Mouse (Mus musculus) midbrain, embryonic 12.5 days (tissue): Measurements from ENCODE around the gene Sugp1. TPM values are rescaled to one million over a fixed set of nuclear protein-coding genes. Genes with fewer than 3 reads are reported as not detected.

Experiments
- ATAC-seq: fragments of 200-750 bp; cut with Nextera tagmentation; 2 replicates; pipeline ENCODE4 v1.8.0; 2017; ENCODE audit warnings: low read depth, moderate TSS enrichment, moderate library complexity; ENCODE audit not compliant: low FRiP score
- H3K27ac ChIP-seq: fragments of 300-500 bp; sonication (generic); replicated peaks from 2 replicates; pipeline ENCODE4 v1.5.1; 2016; ENCODE audit warnings: mild to moderate bottlenecking
- H3K27me3 ChIP-seq: fragments of 300-500 bp; sonication (generic); 2 replicates; pipeline ENCODE4 v1.6.1; 2016; ENCODE audit warnings: mild to moderate bottlenecking
- H3K36me3 ChIP-seq: fragments of 300-500 bp; sonication (generic); 2 replicates; pipeline ENCODE4 v1.6.1; 2016
- H3K4me1 ChIP-seq: fragments of 300-500 bp; sonication (generic); 2 replicates; pipeline ENCODE4 v1.6.1; 2016
- H3K4me2 ChIP-seq: fragments of 300-500 bp; sonication (generic); replicated peaks from 2 replicates; pipeline ENCODE4 v1.6.1; 2016; ENCODE audit warnings: mild to moderate bottlenecking, moderate library complexity
- H3K4me3 ChIP-seq: fragments of 300-500 bp; sonication (generic); 2 replicates; pipeline ENCODE4 v1.5.1; 2016; ENCODE audit warnings: mild to moderate bottlenecking
- H3K9ac ChIP-seq: fragments of 300-500 bp; sonication (generic); replicated peaks from 2 replicates; pipeline ENCODE4 v1.6.1; 2016; ENCODE audit warnings: mild to moderate bottlenecking, moderate library complexity
- H3K9me3 ChIP-seq: fragments of 300-500 bp; sonication (generic); 2 replicates; pipeline ENCODE4 v1.6.1; 2016; ENCODE audit warnings: mild to moderate bottlenecking
- WGBS: fragments of 180-500 bp; shearing (Covaris S2); methylation state at CpG from one replicate; pipeline ENCODE4 v1.1.7; 2016; 5-methylcytosine and 5-hydroxymethylcytosine counted together
- polyA plus RNA-seq: library from polyadenylated mRNA; unstranded; fragments of >200 nt; fragmentation: Nextera tagmentation; extraction: Ambion mirVana; gene quantifications from 2 replicates; pipeline ENCODE4 v1.2.1, GENCODE M21; 2016

Sugp1 gene
- polyA plus RNA-seq, 1 experiment from 2014 or later = 56.8 TPM

- ATAC-seq = no peak
- Histone ChIP-seq H3K27me3 (no peaks in the 10 kb centered on the region), H3K4me2 (no peak overlapping the region), H3K4me1 (no peaks in the 10 kb centered on the region), H3K36me3 (peaks cover 90% of the 10 kb centered on the region), H3K9me3 (no peaks in the 10 kb centered on the region), H3K27ac (no peak overlapping the region), H3K9ac (no peak overlapping the region), H3K4me3 (no peak overlapping the region)
- WGBS = 53% methylated on average over 1 of the region's 1 CpGs
These were observed 15.1 kb downstream of the Sugp1 start for GRCm38 (mm10) chr8:70057721-70058120.

GRCm38 (mm10) chr8:70071836-70072440 lies 29.3 kb downstream of the Sugp1 start:
- Histone ChIP-seq H3K4me2 (no peak overlapping the region), H3K4me3 (no peak overlapping the region), H3K4me1 (0 out of 2 replicates have a peak, but pooled peaks cover 6% of the 10 kb centered on the region), H3K27ac (no peak overlapping the region), H3K36me3 (peaks cover 54% of the 10 kb centered on the region), H3K27me3 (0 out of 2 replicates have a peak, but pooled peaks cover 6% of the 10 kb centered on the region), H3K9ac (no peak overlapping the region), H3K9me3 (no peaks in the 10 kb centered on the region)
- no peak for ATAC-seq
- WGBS = 84% methylated on average over 2 of the region's 2 CpGs

GRCm38 (mm10) chr8:70072441-70073069 lies 29.9 kb downstream of the Sugp1 start, which contains the start of gene Tm6sf2:
Gene Tm6sf2, plus strand, starts transcription at chr8:70072924.
- Histone ChIP-seq H3K9me3 (no peaks in the 10 kb centered on the region), H3K4me1 (0 out of 2 replicates have a peak, but pooled peaks cover 6% of the 10 kb centered on the region), H3K9ac (no peak within 1 kb of the TSS), H3K27ac (no peak within 1 kb of the TSS), H3K4me3 (no peak within 1 kb of the TSS), H3K4me2 (peak within 1 kb of the TSS; percentile 13; the same call in 1 of the 2 replicates), H3K36me3 (peaks cover 48% of the 10 kb centered on the region), H3K27me3 (0 out of 2 replicates have a peak, but pooled peaks cover 6% of the 10 kb centered on the region)
- peak; percentile 66; the same call in 1 of the 2 replicates for ATAC-seq
- WGBS = 8% methylated on average over 23 of the region's 27 CpGs

- Histone ChIP-seq H3K4me1 (0 out of 2 replicates have a peak, but pooled peaks cover 6% of the 10 kb centered on the region), H3K4me3 (no peak overlapping the region), H3K4me2 (0 out of 2 replicates have a peak overlapping the region, but pooled peaks have one; percentile 13), H3K9ac (no peak overlapping the region), H3K27me3 (0 out of 2 replicates have a peak, but pooled peaks cover 6% of the 10 kb centered on the region), H3K27ac (no peak overlapping the region), H3K36me3 (peaks cover 42% of the 10 kb centered on the region), H3K9me3 (no peaks in the 10 kb centered on the region)
- 65% methylated on average over 8 of the region's 8 CpGs for WGBS
- ATAC-seq = no peak
These were observed 30.5 kb downstream of the Sugp1 start for GRCm38 (mm10) chr8:70073120-70073519.

- H3K4me3 ChIP-seq = no peak overlapping the region
- H3K27ac ChIP-seq = no peak overlapping the region
- no peak for ATAC-seq
- H3K9ac ChIP-seq = no peak overlapping the region
- H3K4me1 ChIP-seq = 0 out of 2 replicates have a peak, but pooled peaks cover 6% of the 10 kb centered on the region
- H3K9me3 ChIP-seq = no peaks in the 10 kb centered on the region
- H3K27me3 ChIP-seq = 0 out of 2 replicates have a peak, but pooled peaks cover 6% of the 10 kb centered on the region
- H3K36me3 ChIP-seq = peaks cover 36% of the 10 kb centered on the region
- WGBS = 95% methylated on average over 1 of the region's 1 CpGs
- H3K4me2 ChIP-seq = no peak overlapping the region
These were observed 31.1 kb downstream of the Sugp1 start for GRCm38 (mm10) chr8:70073682-70074081.

- Histone ChIP-seq H3K27ac (no peak overlapping the region), H3K4me2 (no peak overlapping the region), H3K9me3 (no peaks in the 10 kb centered on the region), H3K4me3 (no peak overlapping the region), H3K9ac (no peak overlapping the region), H3K36me3 (no peaks in the 10 kb centered on the region), H3K27me3 (peaks cover 59% of the 10 kb centered on the region), H3K4me1 (peaks cover 22% of the 10 kb centered on the region)
- 100% methylated on average over 2 of the region's 2 CpGs for WGBS
- no peak for ATAC-seq
These were observed 39.4 kb downstream of the Sugp1 start for GRCm38 (mm10) chr8:70081976-70082375.

GRCm38 (mm10) chr8:70083285-70083684 lies 40.7 kb downstream of the Sugp1 start, which contains the start of gene Hapln4:
Gene Hapln4, plus strand, starts transcription at chr8:70083457.
- H3K27me3 ChIP-seq = peaks cover 72% of the 10 kb centered on the region
- no peaks in the 10 kb centered on the region for H3K36me3 ChIP-seq
- WGBS = under 1% methylated on average over 26 of the region's 26 CpGs
- ATAC-seq = no peak
- peaks cover 28% of the 10 kb centered on the region for H3K4me1 ChIP-seq
- peak within 1 kb of the TSS; percentile 62 for H3K4me2 ChIP-seq
- no peaks in the 10 kb centered on the region for H3K9me3 ChIP-seq
- H3K27ac ChIP-seq = no peak within 1 kb of the TSS
- H3K4me3 ChIP-seq = peak within 1 kb of the TSS; percentile 41
- H3K9ac ChIP-seq = peak within 1 kb of the TSS; percentile 37; the same call in 1 of the 2 replicates

GRCm38 (mm10) chr8:70084191-70085065 lies 41.8 kb downstream of the Sugp1 start:
- WGBS = 2% methylated on average over 71 of the region's 71 CpGs

GRCm38 (mm10) chr8:70086151-70086550 lies 43.5 kb downstream of the Sugp1 start:
- Histone ChIP-seq H3K36me3 (no peaks in the 10 kb centered on the region), H3K27ac (no peak overlapping the region), H3K4me3 (no peak overlapping the region), H3K9ac (no peak overlapping the region), H3K27me3 (peaks cover 87% of the 10 kb centered on the region), H3K4me1 (peaks cover 40% of the 10 kb centered on the region), H3K9me3 (no peaks in the 10 kb centered on the region), H3K4me2 (no peak overlapping the region)
- ATAC-seq = no peak
- 38% methylated on average over 1 of the region's 1 CpGs for WGBS

More at GRCm38 (mm10) chr8:70084191-70085065, 41.8 kb downstream of the Sugp1 start:
- peak overlapping the region; percentile 62 for H3K4me2 ChIP-seq
- peak overlapping the region; percentile 41 for H3K4me3 ChIP-seq
- no peaks in the 10 kb centered on the region for H3K9me3 ChIP-seq
- H3K36me3 ChIP-seq = no peaks in the 10 kb centered on the region
- peak overlapping the region; percentile 37; the same call in 1 of the 2 replicates for H3K9ac ChIP-seq
- H3K27me3 ChIP-seq = peaks cover 82% of the 10 kb centered on the region
- ATAC-seq = no peak
- H3K27ac ChIP-seq = no peak overlapping the region
- H3K4me1 ChIP-seq = peaks cover 33% of the 10 kb centered on the region

GRCm38 (mm10) chr8:70087237-70087636 lies 44.6 kb downstream of the Sugp1 start:
- Histone ChIP-seq H3K4me3 (no peak overlapping the region), H3K36me3 (no peaks in the 10 kb centered on the region), H3K4me2 (no peak overlapping the region), H3K9ac (no peak overlapping the region), H3K27me3 (peaks cover 81% of the 10 kb centered on the region), H3K9me3 (no peaks in the 10 kb centered on the region), H3K4me1 (peaks cover 40% of the 10 kb centered on the region), H3K27ac (no peak overlapping the region)
- no peak for ATAC-seq
- WGBS = 6% methylated on average over 7 of the region's 7 CpGs

GRCm38 (mm10) chr8:70087836-70088650 lies 45.4 kb downstream of the Sugp1 start:
- no peaks in the 10 kb centered on the region for H3K36me3 ChIP-seq
- H3K4me2 ChIP-seq = peak overlapping the region; percentile 77
- peak overlapping the region; percentile 55 for H3K9ac ChIP-seq
- peak overlapping the region; percentile 44 for H3K4me3 ChIP-seq
- H3K9me3 ChIP-seq = no peaks in the 10 kb centered on the region
- WGBS = 4% methylated on average over 52 of the region's 56 CpGs
- no peak overlapping the region for H3K27ac ChIP-seq
- peak; percentile 77 for ATAC-seq
- H3K27me3 ChIP-seq = peaks cover 73% of the 10 kb centered on the region
- H3K4me1 ChIP-seq = peaks cover 40% of the 10 kb centered on the region
